Mouse (Mus musculus): ENCODE results near the gene Zcchc8. TPM values are rescaled to one million over a fixed set of nuclear protein-coding genes. Genes with fewer than 3 reads are reported as not detected.
"Not testable (repeated sequence)": the region's sequence is repeated elsewhere in the genome, so short reads cannot be mapped to it uniquely, and the experiment has no call there.

Zcchc8 gene
- 95.3 and 116 TPM in 2 replicates for total RNA-seq (2017)

GRCm38 (mm10) chr5:123720328-123721311, at the start of gene Zcchc8:
Gene Zcchc8 (minus strand): TSS chr5:123721100.
- peak; percentile 99 to 100 for ATAC-seq (replicated peaks in 1 of 2; ENCODE audit: insufficient read depth in 1 of 2, low FRiP score in 2 of 2, low TSS enrichment in 1 of 2, low read depth in 1 of 2, poor library complexity in 2 of 2, severe bottlenecking in 2 of 2)

GRCm38 (mm10) chr5:123766455-123766854, 45.6 kb upstream of the Zcchc8 start:
- ATAC-seq (replicated peaks in 1 of 2; ENCODE audit: insufficient read depth in 1 of 2, low FRiP score in 2 of 2, low TSS enrichment in 1 of 2, low read depth in 1 of 2, poor library complexity in 2 of 2, severe bottlenecking in 2 of 2) = not testable (repeated sequence)

GRCm38 (mm10) chr5:123765506-123765905, 44.6 kb upstream of the Zcchc8 start:
- ATAC-seq (replicated peaks in 1 of 2; ENCODE audit: insufficient read depth in 1 of 2, low FRiP score in 2 of 2, low TSS enrichment in 1 of 2, low read depth in 1 of 2, poor library complexity in 2 of 2, severe bottlenecking in 2 of 2) = no peak

- ATAC-seq (replicated peaks in 1 of 2; ENCODE audit: insufficient read depth in 1 of 2, low FRiP score in 2 of 2, low TSS enrichment in 1 of 2, low read depth in 1 of 2, poor library complexity in 2 of 2, severe bottlenecking in 2 of 2) = peak; percentile 96 to 99
These were observed 28.5 kb upstream of the Zcchc8 start, which contains the start of the genes Rsrc2 and Kntc1 for GRCm38 (mm10) chr5:123749065-123750064. Gene Rsrc2 (minus strand): TSS chr5:123749414. Gene Kntc1 (plus strand): TSS chr5:123749716.

- ATAC-seq (replicated peaks in 1 of 2; ENCODE audit: insufficient read depth in 1 of 2, low FRiP score in 2 of 2, low TSS enrichment in 1 of 2, low read depth in 1 of 2, poor library complexity in 2 of 2, severe bottlenecking in 2 of 2) = no peak
These were observed 27.6 kb upstream of the Zcchc8 start for GRCm38 (mm10) chr5:123748339-123749064.

- no peak for ATAC-seq (replicated peaks in 1 of 2; ENCODE audit: insufficient read depth in 1 of 2, low FRiP score in 2 of 2, low TSS enrichment in 1 of 2, low read depth in 1 of 2, poor library complexity in 2 of 2, severe bottlenecking in 2 of 2)
These were observed 26.7 kb upstream of the Zcchc8 start for GRCm38 (mm10) chr5:123747604-123748003.

- ATAC-seq (replicated peaks in 1 of 2; ENCODE audit: insufficient read depth in 1 of 2, low FRiP score in 2 of 2, low TSS enrichment in 1 of 2, low read depth in 1 of 2, poor library complexity in 2 of 2, severe bottlenecking in 2 of 2) = no peak
These were observed 25.4 kb upstream of the Zcchc8 start for GRCm38 (mm10) chr5:123746253-123746652.

GRCm38 (mm10) chr5:123744358-123744757, 23.5 kb upstream of the Zcchc8 start:
- no peak for ATAC-seq (replicated peaks in 1 of 2; ENCODE audit: insufficient read depth in 1 of 2, low FRiP score in 2 of 2, low TSS enrichment in 1 of 2, low read depth in 1 of 2, poor library complexity in 2 of 2, severe bottlenecking in 2 of 2)

- no peak for ATAC-seq (replicated peaks in 1 of 2; ENCODE audit: insufficient read depth in 1 of 2, low FRiP score in 2 of 2, low TSS enrichment in 1 of 2, low read depth in 1 of 2, poor library complexity in 2 of 2, severe bottlenecking in 2 of 2)
These were observed 10.1 kb upstream of the Zcchc8 start for GRCm38 (mm10) chr5:123730981-123731380.

GRCm38 (mm10) chr5:123723816-123724215, 2.9 kb upstream of the Zcchc8 start:
- not testable (repeated sequence) for ATAC-seq (replicated peaks in 1 of 2; ENCODE audit: insufficient read depth in 1 of 2, low FRiP score in 2 of 2, low TSS enrichment in 1 of 2, low read depth in 1 of 2, poor library complexity in 2 of 2, severe bottlenecking in 2 of 2)

- no peak; a peak in 1 of 4 replicates for ATAC-seq (replicated peaks in 1 of 2; ENCODE audit: insufficient read depth in 1 of 2, low FRiP score in 2 of 2, low TSS enrichment in 1 of 2, low read depth in 1 of 2, poor library complexity in 2 of 2, severe bottlenecking in 2 of 2)
These were observed 6.3 kb downstream of the Zcchc8 start for GRCm38 (mm10) chr5:123714622-123715021.

GRCm38 (mm10) chr5:123713782-123714181, 7.1 kb downstream of the Zcchc8 start:
- peak; percentile 17 to 81; a peak in 1 of 4 replicates for ATAC-seq (replicated peaks in 1 of 2; ENCODE audit: insufficient read depth in 1 of 2, low FRiP score in 2 of 2, low TSS enrichment in 1 of 2, low read depth in 1 of 2, poor library complexity in 2 of 2, severe bottlenecking in 2 of 2)

GRCm38 (mm10) chr5:123709571-123709970, 11.3 kb downstream of the Zcchc8 start:
- ATAC-seq (replicated peaks in 1 of 2; ENCODE audit: insufficient read depth in 1 of 2, low FRiP score in 2 of 2, low TSS enrichment in 1 of 2, low read depth in 1 of 2, poor library complexity in 2 of 2, severe bottlenecking in 2 of 2) = no peak

GRCm38 (mm10) chr5:123708598-123708997, 12.3 kb downstream of the Zcchc8 start:
- no peak for ATAC-seq (replicated peaks in 1 of 2; ENCODE audit: insufficient read depth in 1 of 2, low FRiP score in 2 of 2, low TSS enrichment in 1 of 2, low read depth in 1 of 2, poor library complexity in 2 of 2, severe bottlenecking in 2 of 2)

GRCm38 (mm10) chr5:123700625-123701024, 20.3 kb downstream of the Zcchc8 start:
- ATAC-seq (replicated peaks in 1 of 2; ENCODE audit: insufficient read depth in 1 of 2, low FRiP score in 2 of 2, low TSS enrichment in 1 of 2, low read depth in 1 of 2, poor library complexity in 2 of 2, severe bottlenecking in 2 of 2) = no peak

- peak; percentile 56 to 67; a peak in 2 of 4 replicates for ATAC-seq (replicated peaks in 1 of 2; ENCODE audit: insufficient read depth in 1 of 2, low FRiP score in 2 of 2, low TSS enrichment in 1 of 2, low read depth in 1 of 2, poor library complexity in 2 of 2, severe bottlenecking in 2 of 2)
These were observed 21.7 kb downstream of the Zcchc8 start for GRCm38 (mm10) chr5:123699198-123699597.

- no peak for ATAC-seq (replicated peaks in 1 of 2; ENCODE audit: insufficient read depth in 1 of 2, low FRiP score in 2 of 2, low TSS enrichment in 1 of 2, low read depth in 1 of 2, poor library complexity in 2 of 2, severe bottlenecking in 2 of 2)
These were observed 23.9 kb downstream of the Zcchc8 start for GRCm38 (mm10) chr5:123696961-123697360.

All from hematopoietic stem cell, adult 5-6 weeks (primary cell).